Mouse (Mus musculus) R1 (cell line): ENCODE data around the gene Sox6.

Experiments
- DNase-seq: peaks from one replicate; pipeline ENCODE4 v3.0.0-alpha.2; 2018; ENCODE audit warnings: low read depth, low spot score

The Sox6 gene

GRCm38 (mm10) chr7:115830938-115831873, 207.4 kb downstream of the Sox6 start:
- DNase-seq: no peak

GRCm38 (mm10) chr7:115830366-115830765, 208.2 kb downstream of the Sox6 start:
- DNase-seq: no peak

GRCm38 (mm10) chr7:115829756-115830155, 208.8 kb downstream of the Sox6 start:
- no peak for DNase-seq

- DNase-seq: no peak
Observed at GRCm38 (mm10) chr7:115829260-115829659, 209.3 kb downstream of the Sox6 start.

GRCm38 (mm10) chr7:115825295-115825694, 213.3 kb downstream of the Sox6 start:
- DNase-seq: no peak

GRCm38 (mm10) chr7:115824621-115825256, 213.9 kb downstream of the Sox6 start:
- DNase-seq: no peak

GRCm38 (mm10) chr7:115819136-115819535, 219.5 kb downstream of the Sox6 start:
- DNase-seq: no peak

GRCm38 (mm10) chr7:115803256-115803655, 235.3 kb downstream of the Sox6 start:
- DNase-seq: no peak

- no peak for DNase-seq
Observed at GRCm38 (mm10) chr7:115794139-115794858, 244.3 kb downstream of the Sox6 start.

- no peak for DNase-seq
Observed at GRCm38 (mm10) chr7:115792841-115793240, 245.8 kb downstream of the Sox6 start.

- no peak for DNase-seq
Observed at GRCm38 (mm10) chr7:115789116-115789823, 249.3 kb downstream of the Sox6 start.

GRCm38 (mm10) chr7:115783982-115784917, 254.3 kb downstream of the Sox6 start:
- peak; percentile 67 for DNase-seq

- DNase-seq: no peak
Observed at GRCm38 (mm10) chr7:115780148-115780547, 258.4 kb downstream of the Sox6 start.

- DNase-seq: no peak
Observed at GRCm38 (mm10) chr7:115779544-115779943, 259.1 kb downstream of the Sox6 start.

GRCm38 (mm10) chr7:115776736-115777135, 261.9 kb downstream of the Sox6 start:
- DNase-seq: no peak

- DNase-seq: no peak
Observed at GRCm38 (mm10) chr7:115776324-115776723, 262.3 kb downstream of the Sox6 start.

GRCm38 (mm10) chr7:115766316-115766715, 272.3 kb downstream of the Sox6 start:
- no peak for DNase-seq

GRCm38 (mm10) chr7:115763851-115764250, 274.7 kb downstream of the Sox6 start:
- no peak for DNase-seq

- no peak for DNase-seq
Observed at GRCm38 (mm10) chr7:115758172-115758571, 280.4 kb downstream of the Sox6 start.

- DNase-seq: no peak
Observed at GRCm38 (mm10) chr7:115755272-115755671, 283.3 kb downstream of the Sox6 start.
